In the genomic region with DNA sequence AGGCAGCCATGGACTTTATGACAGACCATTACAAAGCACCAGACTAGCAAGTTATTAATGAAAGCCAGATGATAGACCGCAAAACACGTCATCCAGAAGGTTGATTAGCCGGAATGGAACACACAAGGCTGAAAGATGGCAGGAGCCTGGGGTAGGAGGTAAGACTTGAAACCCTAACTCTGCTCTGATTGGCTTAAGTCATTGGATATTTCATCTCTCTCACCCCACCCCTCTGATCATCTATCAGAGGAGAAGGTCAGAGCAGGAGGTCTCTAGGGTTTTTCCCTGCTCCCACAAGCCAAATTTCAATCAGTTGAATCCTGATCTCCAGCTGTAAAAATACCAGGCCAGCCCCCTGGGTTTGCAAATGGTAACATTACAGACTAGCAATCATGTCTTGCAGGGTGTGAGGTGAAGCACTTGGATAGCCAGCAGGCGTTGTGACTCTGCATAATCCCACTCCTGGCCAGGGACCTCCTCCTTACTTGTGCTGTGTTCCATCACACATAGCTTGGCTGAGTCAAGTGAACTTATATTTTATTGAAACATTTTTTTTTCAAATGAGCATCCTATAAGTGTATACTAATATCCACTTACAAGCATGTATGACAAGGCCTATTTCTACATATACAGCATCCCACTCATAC, we compare ENCODE assay signal across 33 mouse cellular contexts.
DNase-seq lines count a peak whose midpoint lies in the region; ATAC-seq lines count a peak whose summit lies in the region.
"Had no signal": no experiment of that assay in that cellular context is flagged by ENCODE, and none has a peak within 500 bp of the region (broad histone marks: within the 10 kb centered on the region; RNA-seq: fewer than 3 reads in every experiment).

No protein-coding gene starts in this region.

- H3K9ac ChIP-seq in kidney, embryonic 14.5 days (ENCODE audit: low read depth, low read length), result no peak overlapping the region
- H3K9ac ChIP-seq: embryonic facial prominence, embryonic 13.5 days; forebrain, embryonic 13.5 days; heart, embryonic 15.5 days; hindbrain, embryonic 13.5 days; kidney, embryonic 15.5 days; liver, embryonic 15.5 days; lung, embryonic 14.5 days; neural tube, embryonic 12.5 days had no signal

- no peaks in the 10 kb centered on the region for H3K36me3 ChIP-seq in embryonic facial prominence, embryonic 10.5 days (replicated peaks)
- no peaks in the 10 kb centered on the region for H3K36me3 ChIP-seq in kidney, embryonic 14.5 days (ENCODE audit: control insufficient read depth, insufficient read depth, low read length)
- H3K36me3 ChIP-seq: embryonic facial prominence, embryonic 13.5 days; G1E; heart, embryonic 10.5 days; heart, embryonic 15.5 days; hindbrain, embryonic 13.5 days; kidney, embryonic 15.5 days; liver, embryonic 15.5 days; midbrain, embryonic 10.5 days; neural tube, embryonic 12.5 days had no signal

- DNase-seq in embryo, embryonic 10.5 days (ENCODE audit: low spot score), result peak; percentile 40
- no peak for DNase-seq in embryo, embryonic 9.5 days (ENCODE audit: extremely low spot score)
- DNase-seq in embryonic facial prominence, embryonic 10.5 days (ENCODE audit: low spot score), result peak; percentile 16
- DNase-seq in fibroblast of lung, adult 2 months (ENCODE audit: low read depth), result peak; percentile 49
- DNase-seq in mesoderm, embryonic 11.5 days (ENCODE audit: low read depth, low spot score), result peak; percentile 51
- no peak for DNase-seq in yolk sac, embryonic 10.5 days (ENCODE audit: low spot score)
- DNase-seq: adrenal gland, postnatal 10 days; cerebellum, adult 11 months; cerebellum, adult 9-10 months; cerebellum, postnatal 36 days; gastrocnemius, postnatal 25 days; heart, adult 11 months; heart, postnatal 36 days; kidney, adult 11 months; kidney, postnatal 25 days; lung, embryonic 14.5 days; lung, postnatal 14 days; thymus, postnatal 4 days had no signal

- ATAC-seq in kidney, embryonic 14.5 days (ENCODE audit: low FRiP score, low TSS enrichment), result no peak
- ATAC-seq: forebrain, embryonic 13.5 days; inflammation-experienced regulatory T-cells, adult 6 months; midbrain, embryonic 16.5 days; Patski had no signal

- no peak overlapping the region for H3K27ac ChIP-seq in embryonic facial prominence, embryonic 10.5 days (replicated peaks)
- H3K27ac ChIP-seq in kidney, embryonic 14.5 days (ENCODE audit: low read depth, low read length), result no peak overlapping the region
- H3K27ac ChIP-seq: embryonic facial prominence, embryonic 13.5 days; forebrain, embryonic 13.5 days; heart, embryonic 10.5 days; heart, embryonic 15.5 days; hindbrain, embryonic 13.5 days; kidney, embryonic 15.5 days; left cerebral cortex, adult 2 months; liver, embryonic 15.5 days; midbrain, embryonic 10.5 days; neural tube, embryonic 12.5 days had no signal

- H3K9me3 ChIP-seq in embryonic facial prominence, embryonic 10.5 days, result no peaks in the 10 kb centered on the region
- no peaks in the 10 kb centered on the region for H3K9me3 ChIP-seq in kidney, embryonic 14.5 days (ENCODE audit: control insufficient read depth, low read length)
- H3K9me3 ChIP-seq: embryonic facial prominence, embryonic 13.5 days; forebrain, embryonic 13.5 days; G1E; heart, embryonic 10.5 days; heart, embryonic 15.5 days; hindbrain, embryonic 13.5 days; kidney, embryonic 15.5 days; liver, embryonic 15.5 days; midbrain, embryonic 10.5 days; neural tube, embryonic 12.5 days had no signal

- no peak overlapping the region for H3K4me3 ChIP-seq in embryonic facial prominence, embryonic 10.5 days
- H3K4me3 ChIP-seq in kidney, embryonic 14.5 days (ENCODE audit: low read length), result no peak overlapping the region
- H3K4me3 ChIP-seq: embryonic facial prominence, embryonic 13.5 days; forebrain, embryonic 13.5 days; heart, embryonic 10.5 days; heart, embryonic 15.5 days; hindbrain, embryonic 13.5 days; kidney, embryonic 15.5 days; left cerebral cortex, adult 2 months; liver, embryonic 15.5 days; midbrain, embryonic 10.5 days; neural tube, embryonic 12.5 days had no signal

- no peak overlapping the region for H3K4me2 ChIP-seq in kidney, embryonic 14.5 days (replicated peaks; ENCODE audit: low read depth, low read length)
- H3K4me2 ChIP-seq: embryonic facial prominence, embryonic 13.5 days; forebrain, embryonic 13.5 days; heart, embryonic 15.5 days; hindbrain, embryonic 13.5 days; kidney, embryonic 15.5 days; liver, embryonic 15.5 days; lung, embryonic 14.5 days; neural tube, embryonic 12.5 days had no signal

- H3K27me3 ChIP-seq in embryonic facial prominence, embryonic 10.5 days (replicated peaks; ENCODE audit: low read depth, poor library complexity, severe bottlenecking), result no peaks in the 10 kb centered on the region
- no peaks in the 10 kb centered on the region for H3K27me3 ChIP-seq in kidney, embryonic 14.5 days (ENCODE audit: control insufficient read depth, insufficient read depth, low read length)
- H3K27me3 ChIP-seq: embryonic facial prominence, embryonic 13.5 days; forebrain, embryonic 13.5 days; heart, embryonic 15.5 days; hindbrain, embryonic 13.5 days; kidney, embryonic 15.5 days; liver, embryonic 15.5 days; neural tube, embryonic 12.5 days; Patski had no signal

- 65% methylated on average over 4 of the region's 4 CpGs for WGBS in embryonic facial prominence, embryonic 10.5 days
- WGBS in kidney, embryonic 14.5 days, result 86% methylated on average over 4 of the region's 4 CpGs

- H3K4me1 ChIP-seq in embryonic facial prominence, embryonic 10.5 days, result 0 out of 2 replicates have a peak, but pooled peaks cover 4% of the 10 kb centered on the region
- H3K4me1 ChIP-seq in kidney, embryonic 14.5 days (ENCODE audit: control insufficient read depth, insufficient read depth, low read length), result no peaks in the 10 kb centered on the region
- H3K4me1 ChIP-seq: embryonic facial prominence, embryonic 13.5 days; forebrain, embryonic 13.5 days; liver, embryonic 15.5 days; neural tube, embryonic 12.5 days had no signal

Comparison
In these comparisons a context has a peak if more than half of its experiments do, and no peak if none do; other contexts are left out.
1. DNase-seq: peak in embryo, embryonic 10.5 days (single experiment), embryonic facial prominence, embryonic 10.5 days (single experiment), fibroblast of lung, adult 2 months (single experiment) and mesoderm, embryonic 11.5 days (single experiment); none in embryo, embryonic 9.5 days (single experiment) and yolk sac, embryonic 10.5 days (single experiment).